Mouse (Mus musculus) intestine, postnatal 0 days (tissue): ENCODE measurements around the gene Top1. TPM values are rescaled to one million over a fixed set of nuclear protein-coding genes. Genes with fewer than 3 reads are reported as not detected.

ENCODE experiments used
- ATAC-seq: fragments of 200-750 bp; cut with Nextera tagmentation; 2 replicates; pipeline ENCODE4 v1.8.0; 2017; ENCODE audit warnings: mild to moderate bottlenecking, moderate TSS enrichment, moderate library complexity
- H3K27ac ChIP-seq: fragments of 300-500 bp; sonication (generic); 2 replicates; pipeline ENCODE4 v1.5.1; 2014; ENCODE audit warnings: mild to moderate bottlenecking, low read depth, low read length, moderate library complexity
- H3K27me3 ChIP-seq: fragments of 300-500 bp; sonication (generic); replicated peaks from 2 replicates; pipeline ENCODE4 v1.6.1; 2014; ENCODE audit warnings: low read length, mixed read lengths; ENCODE audit not compliant: control insufficient read depth, insufficient read depth
- H3K36me3 ChIP-seq: fragments of 300-500 bp; sonication (generic); 2 replicates; pipeline ENCODE4 v1.6.1; 2014; ENCODE audit warnings: mild to moderate bottlenecking, moderate library complexity; ENCODE audit not compliant: control insufficient read depth, insufficient read depth
- H3K4me1 ChIP-seq: fragments of 300-500 bp; sonication (generic); replicated peaks from 2 replicates; pipeline ENCODE4 v1.6.1; 2014; ENCODE audit warnings: antibody characterized with exemption, low read length, mixed read lengths; ENCODE audit not compliant: control insufficient read depth, insufficient read depth
- H3K4me2 ChIP-seq: fragments of 300-500 bp; sonication (generic); replicated peaks from 2 replicates; pipeline ENCODE4 v1.6.1; 2014; ENCODE audit warnings: low read depth, mild to moderate bottlenecking, moderate library complexity
- H3K4me3 ChIP-seq: fragments of 300-500 bp; sonication (generic); 2 replicates; pipeline ENCODE4 v1.5.1; 2014; ENCODE audit warnings: low read depth, low read length
- H3K9ac ChIP-seq: fragments of 300-500 bp; sonication (generic); 2 replicates; pipeline ENCODE4 v1.6.1; 2014; ENCODE audit warnings: mild to moderate bottlenecking, low read depth, low read length
- H3K9me3 ChIP-seq: fragments of 300-500 bp; sonication (generic); 2 replicates; pipeline ENCODE4 v1.6.1; 2016; ENCODE audit warnings: mixed run types; ENCODE audit not compliant: control insufficient read depth
- CTCF ChIP-seq: sonication (generic); IDR thresholded peaks from 2 replicates; pipeline ENCODE4 v1.5.1; 2016; ENCODE audit warnings: low read depth, mild to moderate bottlenecking, control low read depth, antibody characterized with exemption, moderate library complexity
- WGBS: fragments of 180-500 bp; shearing (Covaris S2); extraction: QIAGEN DNeasy Blood & Tissue Kit; methylation state at CpG from one replicate; pipeline ENCODE4 v1.1.7; 2014; 5-methylcytosine and 5-hydroxymethylcytosine counted together
- polyA plus RNA-seq: library from polyadenylated mRNA; unstranded; fragments of >200 nt; fragmentation: Nextera tagmentation; extraction: Ambion mirVana; gene quantifications from 2 replicates; pipeline ENCODE4 v1.2.1, GENCODE M21; 2015

Gene Top1
- polyA plus RNA-seq, 1 experiment from 2014 or later: 32.7 TPM

DNA sequence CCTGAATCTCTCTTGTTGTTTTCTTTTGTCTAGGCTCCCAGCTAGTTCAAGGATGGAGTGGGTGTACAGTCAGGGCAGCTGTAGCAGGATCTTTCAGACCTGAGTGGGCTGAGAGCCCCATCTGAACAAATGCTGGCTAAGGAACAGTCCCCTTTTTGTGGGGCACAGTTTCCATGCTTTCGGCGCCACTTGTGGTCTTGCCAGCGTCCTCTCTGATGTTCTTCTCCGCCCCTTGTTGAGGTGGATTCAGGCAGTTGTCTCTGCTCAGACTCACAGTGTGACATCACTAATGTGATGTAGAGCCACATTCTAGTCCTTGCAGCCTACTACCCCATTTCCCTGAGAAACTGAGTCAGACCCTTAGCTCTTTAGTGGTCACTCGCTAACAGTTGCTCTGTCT, 100.9 kb downstream of the Top1 start:
- H3K4me3 ChIP-seq: no peak overlapping the region
- H3K27ac ChIP-seq: no peak overlapping the region
- H3K4me1 ChIP-seq: no peaks in the 10 kb centered on the region
- peaks cover 55% of the 10 kb centered on the region for H3K36me3 ChIP-seq
- H3K9me3 ChIP-seq: no peaks in the 10 kb centered on the region
- no peak overlapping the region for H3K4me2 ChIP-seq
- whole genome bisulfite sequencing: 97% methylated on average over 5 of the region's 5 CpGs
- no peak overlapping the region for H3K9ac ChIP-seq
- no peak for TF ChIP-seq CTCF
- no peak for ATAC-seq
- H3K27me3 ChIP-seq: no peaks in the 10 kb centered on the region

DNA sequence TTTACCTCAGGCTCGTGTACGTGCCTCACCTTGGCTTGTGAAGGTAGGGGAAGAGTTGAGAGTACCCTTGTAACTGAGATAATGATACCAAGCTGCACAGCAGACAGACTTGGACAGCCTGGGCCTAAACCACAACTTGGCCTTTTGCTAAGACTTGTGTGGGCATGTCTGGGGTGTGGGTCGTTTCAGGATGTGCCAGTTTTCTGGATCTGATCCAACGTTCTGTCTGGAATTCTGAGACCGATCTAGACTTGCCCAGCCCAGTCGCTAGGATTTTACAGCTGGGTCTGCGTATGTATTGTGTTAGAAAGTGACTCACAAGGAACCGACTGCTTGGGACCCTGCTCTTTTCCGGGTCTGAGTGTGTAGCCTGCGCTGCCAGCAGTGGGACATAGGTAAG, 101.4 kb downstream of the Top1 start:
- Histone ChIP-seq H3K27ac (no peak overlapping the region), H3K27me3 (no peaks in the 10 kb centered on the region), H3K36me3 (peaks cover 59% of the 10 kb centered on the region), H3K9me3 (no peaks in the 10 kb centered on the region), H3K9ac (no peak overlapping the region), H3K4me3 (no peak overlapping the region), H3K4me2 (no peak overlapping the region), H3K4me1 (no peaks in the 10 kb centered on the region)
- no peak for ATAC-seq
- TF ChIP-seq CTCF: no peak
- WGBS: 79% methylated on average over 10 of the region's 10 CpGs

DNA sequence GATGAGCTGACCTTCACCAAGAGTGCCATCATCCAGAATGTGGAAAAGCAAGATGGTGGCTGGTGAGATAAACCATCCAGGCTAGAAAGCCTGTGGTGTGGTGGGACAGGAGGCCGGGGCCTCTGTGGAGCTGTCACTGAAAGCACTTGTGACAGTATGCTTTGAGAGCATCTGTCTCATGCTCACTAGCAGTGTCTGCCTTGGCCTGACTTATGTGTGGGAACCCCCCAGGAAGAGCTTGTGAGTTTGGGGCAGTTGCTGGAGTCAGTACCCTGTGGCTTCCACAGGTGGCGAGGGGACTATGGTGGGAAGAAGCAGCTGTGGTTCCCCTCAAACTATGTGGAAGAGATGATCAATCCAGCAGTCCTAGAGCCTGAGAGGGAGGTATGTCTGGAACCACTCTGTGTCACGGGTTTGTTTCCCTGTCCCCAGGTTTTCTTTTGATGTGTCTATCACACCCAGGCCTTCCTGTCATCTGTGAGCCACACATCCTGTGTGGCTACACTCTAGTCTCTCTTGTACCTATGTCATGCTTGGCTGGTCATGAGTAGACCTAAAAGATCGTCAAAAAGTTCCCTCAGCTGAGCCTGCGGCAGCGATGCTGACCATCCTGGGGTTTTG, 111.0 kb downstream of the Top1 start:
- H3K27ac ChIP-seq: no peak overlapping the region
- no peaks in the 10 kb centered on the region for H3K27me3 ChIP-seq
- no peak overlapping the region for H3K9ac ChIP-seq
- no peak for ATAC-seq
- H3K9me3 ChIP-seq: no peaks in the 10 kb centered on the region
- no peaks in the 10 kb centered on the region for H3K4me1 ChIP-seq
- TF ChIP-seq CTCF: no peak
- no peak overlapping the region for H3K4me3 ChIP-seq
- H3K36me3 ChIP-seq: peaks cover 96% of the 10 kb centered on the region
- H3K4me2 ChIP-seq: no peak overlapping the region
- WGBS: 91% methylated on average over 6 of the region's 6 CpGs

DNA sequence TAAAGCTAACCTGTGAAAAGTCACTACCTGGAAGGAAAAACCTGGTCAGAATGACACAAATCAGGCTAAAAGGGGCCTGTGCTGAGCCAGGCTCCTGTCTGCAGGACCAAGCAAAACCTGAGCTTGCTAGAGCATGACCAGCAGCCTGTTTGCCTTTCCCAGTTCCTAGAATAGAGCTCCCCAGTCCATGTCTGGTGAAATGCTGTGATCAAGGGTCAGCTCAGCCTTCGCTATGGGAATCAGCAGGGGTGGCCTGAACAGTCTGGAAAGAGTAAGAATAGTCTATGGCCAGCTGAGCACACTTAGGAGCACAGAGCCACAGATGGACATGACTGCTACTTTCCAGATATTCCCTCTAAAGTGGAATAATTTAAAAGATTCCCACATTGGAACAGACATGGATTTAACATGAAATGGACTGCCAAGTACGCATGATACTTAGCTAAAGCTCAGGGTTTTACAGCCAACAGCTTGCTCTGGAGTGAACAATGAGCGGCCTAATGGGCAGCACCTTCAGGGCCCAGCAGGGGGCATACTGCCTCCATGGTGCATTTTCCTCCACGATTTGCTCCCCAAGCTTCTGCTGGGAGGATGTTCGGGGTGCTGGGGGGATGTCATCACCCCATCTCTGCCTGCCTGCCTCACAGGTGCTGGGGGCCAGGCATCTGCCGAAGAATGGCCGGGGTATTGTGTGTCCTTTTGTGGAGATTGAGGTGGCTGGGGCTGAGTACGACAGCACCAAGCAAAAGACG, 114.9 kb downstream of the Top1 start:
- Histone ChIP-seq H3K27me3 (no peaks in the 10 kb centered on the region), H3K4me2 (no peak overlapping the region), H3K36me3 (peaks cover 81% of the 10 kb centered on the region), H3K4me3 (no peak overlapping the region), H3K9me3 (no peaks in the 10 kb centered on the region), H3K27ac (no peak overlapping the region), H3K4me1 (no peaks in the 10 kb centered on the region), H3K9ac (no peak overlapping the region)
- WGBS: 85% methylated on average over 9 of the region's 9 CpGs
- TF ChIP-seq CTCF: peak; percentile 85
- ATAC-seq: no peak

DNA sequence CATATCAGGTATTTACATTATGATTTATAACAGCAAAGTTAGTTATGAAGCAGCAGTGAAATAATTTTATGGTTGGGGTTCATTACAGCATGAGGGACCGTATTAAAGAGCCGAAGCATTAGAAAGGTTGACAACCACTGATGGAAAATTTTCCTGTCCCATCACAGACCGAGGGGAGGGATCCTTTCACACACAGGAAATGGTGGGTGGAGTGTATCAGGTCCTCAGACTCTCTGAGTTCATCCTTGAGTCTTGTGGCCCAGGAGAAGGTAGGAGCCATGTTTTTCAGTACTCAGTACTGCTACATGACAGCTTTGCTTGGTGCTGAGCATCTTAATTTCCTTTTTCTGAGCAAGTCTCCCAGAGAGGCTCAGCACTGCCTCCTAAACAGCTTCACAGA, 118.1 kb downstream of the Top1 start:
- Histone ChIP-seq H3K36me3 (peaks cover 51% of the 10 kb centered on the region), H3K9ac (no peak overlapping the region), H3K4me3 (no peak overlapping the region), H3K4me1 (no peaks in the 10 kb centered on the region), H3K4me2 (no peak overlapping the region), H3K27ac (no peak overlapping the region), H3K27me3 (no peaks in the 10 kb centered on the region), H3K9me3 (no peaks in the 10 kb centered on the region)
- TF ChIP-seq CTCF: no peak
- WGBS: 71% methylated on average over 3 of the region's 3 CpGs
- ATAC-seq: no peak

DNA sequence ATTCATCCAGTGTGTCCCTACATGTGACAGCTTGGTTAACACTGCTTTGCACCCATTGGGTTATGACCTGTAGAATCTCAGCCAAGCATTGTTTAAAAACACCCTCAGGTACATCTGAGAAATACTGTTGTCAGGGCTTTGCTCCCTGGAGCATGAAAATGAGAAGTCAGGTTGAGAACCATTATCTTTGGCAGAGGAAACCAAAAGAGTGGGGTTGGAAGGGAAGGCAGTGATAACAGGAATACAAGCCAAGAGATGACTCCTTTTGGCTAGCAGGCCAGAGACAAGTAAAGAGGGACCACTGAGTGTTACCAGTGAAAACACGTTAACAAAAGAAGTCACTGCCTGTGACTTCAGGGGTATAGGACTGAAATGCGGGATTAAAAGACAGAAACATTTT, 118.7 kb downstream of the Top1 start:
- ATAC-seq: no peak

More for the DNA sequence above, 118.7 kb downstream of the Top1 start:
- no peak overlapping the region for H3K27ac ChIP-seq
- no peak overlapping the region for H3K9ac ChIP-seq
- H3K9me3 ChIP-seq: no peaks in the 10 kb centered on the region
- H3K36me3 ChIP-seq: peaks cover 46% of the 10 kb centered on the region
- no peaks in the 10 kb centered on the region for H3K27me3 ChIP-seq
- H3K4me3 ChIP-seq: no peak overlapping the region
- TF ChIP-seq CTCF: no peak
- WGBS: 95% methylated on average over 2 of the region's 2 CpGs
- no peaks in the 10 kb centered on the region for H3K4me1 ChIP-seq
- H3K4me2 ChIP-seq: no peak overlapping the region
